Mouse (Mus musculus) ES-E14 (cell line): ENCODE measurements around the gene Klhl23. TPM values are rescaled to one million over a fixed set of nuclear protein-coding genes. Genes with fewer than 3 reads are reported as not detected.

Experiments
- DNase-seq: peaks from one replicate; pipeline ENCODE4 v3.0.0-alpha.2; 2013; ENCODE audit warnings: low read depth, low spot score
- H3K27ac ChIP-seq: 2 replicates; pipeline ENCODE4 v1.5.1; 2012; ENCODE audit warnings: low read depth, mild to moderate bottlenecking, low read length, moderate library complexity, mixed read lengths; ENCODE audit not compliant: poor library complexity, insufficient read depth, severe bottlenecking
- H3K36me3 ChIP-seq: 2 replicates; pipeline ENCODE4 v1.6.1; 2012; ENCODE audit warnings: mild to moderate bottlenecking, low read length, moderate library complexity, mixed read lengths; ENCODE audit not compliant: control insufficient read depth, poor library complexity, insufficient read depth, severe bottlenecking
- H3K4me1 ChIP-seq, 2 experiments: fragments of 150-350 bp in 1 of 2; sonication (generic) in 1 of 2; 2 replicates each; pipeline ENCODE4 v1.6.1; 2012; ENCODE audit warnings: low read length in 2 of 2, mild to moderate bottlenecking in 1 of 2, mixed read lengths in 1 of 2; ENCODE audit not compliant: control insufficient read depth in 2 of 2, insufficient read depth in 2 of 2, poor library complexity in 1 of 2
- H3K4me3 ChIP-seq, 2 experiments: fragments of 150-350 bp in 1 of 2; sonication (generic) in 1 of 2; 2 replicates each; pipeline ENCODE4 v1.5.1; 2012; ENCODE audit warnings: low read length in 2 of 2, low read depth in 1 of 2, mild to moderate bottlenecking in 1 of 2, mixed read lengths in 1 of 2; ENCODE audit not compliant: insufficient read depth in 1 of 2, poor library complexity in 1 of 2, severe bottlenecking in 1 of 2
- H3K9ac ChIP-seq: 2 replicates; pipeline ENCODE4 v1.6.1; 2012; ENCODE audit warnings: low read depth, mild to moderate bottlenecking, low read length, mixed read lengths; ENCODE audit not compliant: poor library complexity, insufficient read depth, severe bottlenecking
- H3K9me3 ChIP-seq: fragments of 150-350 bp; sonication (generic); 2 replicates; pipeline ENCODE4 v1.6.1; 2012; ENCODE audit warnings: low read depth, mild to moderate bottlenecking, low read length; ENCODE audit not compliant: control insufficient read depth, insufficient read depth
- CHD2 ChIP-seq: IDR thresholded peaks from 2 replicates; pipeline ENCODE4 v1.6.1; 2014; ENCODE audit warnings: mild to moderate bottlenecking, low read depth, low read length, inconsistent platforms
- HCFC1 ChIP-seq: IDR thresholded peaks from 2 replicates; pipeline ENCODE4 v1.6.1; 2012; ENCODE audit warnings: low read length, inconsistent platforms, borderline replicate concordance; ENCODE audit not compliant: insufficient read depth
- MAFK ChIP-seq: IDR thresholded peaks from 2 replicates; pipeline ENCODE4 v1.6.1; 2014; ENCODE audit warnings: mild to moderate bottlenecking, low read depth, low read length, inconsistent platforms; ENCODE audit not compliant: insufficient read depth
- ZC3H11A ChIP-seq: IDR thresholded peaks from 2 replicates; pipeline ENCODE4 v1.6.1; 2012; ENCODE audit warnings: low read depth, mild to moderate bottlenecking, inconsistent platforms, low read length, borderline replicate concordance
- ZNF384 ChIP-seq: IDR thresholded peaks from 2 replicates; pipeline ENCODE4 v1.6.1; 2012; ENCODE audit warnings: low read depth, low read length, inconsistent platforms
- in situ Hi-C, 2 experiments: fragments of 600-800 bp; cut with MboI; formaldehyde crosslinking; loops; one replicate each; pipeline ENCODE4 v1.15.1; 2025; ENCODE audit warnings: low sequenced_read_pairs in 2 of 2, inconsistent platforms in 1 of 2; ENCODE audit not compliant: unreplicated experiment in 2 of 2
- total RNA-seq: library from RNA; depleted of rRNA; stranded (reverse); fragments of 300-350 nt; gene quantifications from 2 replicates; pipeline ENCODE4 v1.2.3, GENCODE M21; 2012

Klhl23 gene
- total RNA-seq, 1 experiment: 5.0 TPM

GRCm38 (mm10) chr2:69823129-69823677, 1.5 kb downstream of the Klhl23 start:
- Histone ChIP-seq H3K9me3 (no peaks in the 10 kb centered on the region), H3K4me1 (peaks cover 1 to 3% of the 10 kb centered on the region in 2 experiments; a peak in 1 of 4 replicates), H3K4me3 (peak overlapping the region; percentile 84 to 93), H3K36me3 (no peaks in the 10 kb centered on the region), H3K9ac (peak overlapping the region; percentile 87), H3K27ac (no peak overlapping the region)
- DNase-seq: peak; percentile 20
- in situ Hi-C loops: no loop called here
- TF ChIP-seq ZC3H11A (no peak), ZNF384 (no peak), CHD2 (no peak), HCFC1 (no peak), MAFK (no peak)

- peaks cover 1 to 3% of the 10 kb centered on the region in 2 experiments; a peak in 1 of 4 replicates for H3K4me1 ChIP-seq
- H3K9me3 ChIP-seq: no peaks in the 10 kb centered on the region
- H3K9ac ChIP-seq: no peak overlapping the region
- TF ChIP-seq CHD2 (no peak), HCFC1 (no peak), ZNF384 (no peak), MAFK (no peak), ZC3H11A (no peak)
- no peaks in the 10 kb centered on the region for H3K36me3 ChIP-seq
- no peak overlapping the region for H3K4me3 ChIP-seq
- no peak overlapping the region for H3K27ac ChIP-seq
- DNase-seq: no peak
- in situ Hi-C loops: no loop called here
These were observed 4.2 kb downstream of the Klhl23 start for GRCm38 (mm10) chr2:69825898-69826297.

GRCm38 (mm10) chr2:69826380-69826779, 4.6 kb downstream of the Klhl23 start:
- H3K9ac ChIP-seq: no peak overlapping the region
- TF ChIP-seq HCFC1 (no peak), MAFK (no peak), CHD2 (no peak), ZNF384 (no peak), ZC3H11A (no peak)
- H3K27ac ChIP-seq: no peak overlapping the region
- H3K36me3 ChIP-seq: no peaks in the 10 kb centered on the region
- DNase-seq: no peak
- H3K4me3 ChIP-seq: no peak overlapping the region
- no peaks in the 10 kb centered on the region for H3K9me3 ChIP-seq
- peaks cover 1 to 3% of the 10 kb centered on the region in 2 experiments; a peak in 1 of 4 replicates for H3K4me1 ChIP-seq
- in situ Hi-C loops: no loop called here

- no peaks in the 10 kb centered on the region for H3K9me3 ChIP-seq
- H3K9ac ChIP-seq: no peak overlapping the region
- no peaks in the 10 kb centered on the region for H3K36me3 ChIP-seq
- no peak for DNase-seq
- in situ Hi-C loops: no loop called here
- H3K4me1 ChIP-seq: 0 out of 4 replicates have a peak, but pooled peaks cover 0 to 1% of the 10 kb centered on the region in 2 experiments
- H3K4me3 ChIP-seq: no peak overlapping the region
- H3K27ac ChIP-seq: no peak overlapping the region
- TF ChIP-seq MAFK: no peak
- no peak for TF ChIP-seq HCFC1
- no peak for TF ChIP-seq CHD2
- TF ChIP-seq ZNF384: no peak
- TF ChIP-seq ZC3H11A: no peak
These were observed 6.3 kb downstream of the Klhl23 start for GRCm38 (mm10) chr2:69828031-69828430.

GRCm38 (mm10) chr2:69829680-69830079, 7.9 kb downstream of the Klhl23 start:
- in situ Hi-C loops: no loop called here
- Histone ChIP-seq H3K9me3 (no peaks in the 10 kb centered on the region), H3K36me3 (peaks cover 2% of the 10 kb centered on the region; the same call in 1 of the 2 replicates), H3K9ac (no peak overlapping the region), H3K4me1 (0 out of 4 replicates have a peak, but pooled peaks cover 0 to 1% of the 10 kb centered on the region in 2 experiments), H3K27ac (no peak overlapping the region), H3K4me3 (no peak overlapping the region)
- DNase-seq: no peak
- TF ChIP-seq CHD2: no peak
- no peak for TF ChIP-seq HCFC1
- no peak for TF ChIP-seq ZNF384
- TF ChIP-seq ZC3H11A: no peak
- TF ChIP-seq MAFK: no peak
